Mouse (Mus musculus) limb, embryonic 13.5 days (tissue): ENCODE results near the gene Mettl26. TPM values are rescaled to one million over a fixed set of nuclear protein-coding genes. Genes with fewer than 3 reads are reported as not detected.
A peak's percentile ranks its signal among the peaks of the same experiment; 100 is the strongest.

Source experiments
- ATAC-seq: fragments of 200-750 bp; cut with Nextera tagmentation; 2 replicates; pipeline ENCODE4 v1.8.0; 2017; ENCODE audit warnings: low read depth, moderate number of reproducible peaks, moderate TSS enrichment; ENCODE audit not compliant: low FRiP score
- H3K27ac ChIP-seq: fragments of 300-500 bp; sonication (generic); 2 replicates; pipeline ENCODE4 v1.5.1; 2015; ENCODE audit warnings: inconsistent platforms, mild to moderate bottlenecking, moderate library complexity
- H3K27me3 ChIP-seq: fragments of 300-500 bp; sonication (generic); 2 replicates; pipeline ENCODE4 v1.6.1; 2015; ENCODE audit warnings: mild to moderate bottlenecking, inconsistent platforms
- H3K36me3 ChIP-seq: fragments of 300-500 bp; sonication (generic); 2 replicates; pipeline ENCODE4 v1.6.1; 2015; ENCODE audit warnings: inconsistent platforms, mild to moderate bottlenecking, moderate library complexity
- H3K4me1 ChIP-seq: fragments of 300-500 bp; sonication (generic); 2 replicates; pipeline ENCODE4 v1.6.1; 2015; ENCODE audit warnings: inconsistent platforms
- H3K4me2 ChIP-seq: fragments of 300-500 bp; sonication (generic); replicated peaks from 2 replicates; pipeline ENCODE4 v1.6.1; 2015; ENCODE audit warnings: inconsistent platforms, mild to moderate bottlenecking, moderate library complexity
- H3K4me3 ChIP-seq: fragments of 300-500 bp; sonication (generic); 2 replicates; pipeline ENCODE4 v1.5.1; 2015; ENCODE audit warnings: moderate library complexity, mild to moderate bottlenecking, inconsistent platforms
- H3K9ac ChIP-seq: fragments of 300-500 bp; sonication (generic); 2 replicates; pipeline ENCODE4 v1.6.1; 2015; ENCODE audit warnings: mild to moderate bottlenecking, inconsistent platforms
- H3K9me3 ChIP-seq: fragments of 300-500 bp; sonication (generic); 2 replicates; pipeline ENCODE4 v1.6.1; 2016; ENCODE audit warnings: inconsistent platforms
- WGBS: fragments of 180-500 bp; shearing (Covaris S2); methylation state at CpG from one replicate; pipeline ENCODE4 v1.1.7; 2015; 5-methylcytosine and 5-hydroxymethylcytosine counted together
- polyA plus RNA-seq: library from polyadenylated mRNA; unstranded; fragments of >200 nt; fragmentation: Nextera tagmentation; extraction: Ambion mirVana; gene quantifications from 2 replicates; pipeline ENCODE4 v1.2.1, GENCODE M21; 2015

Gene Mettl26
- polyA plus RNA-seq, 1 experiment from 2014 or later = 56.2 TPM

GRCm38 (mm10) chr17:25874148-25874720, 640 bp upstream of the Mettl26 start:
- 10% methylated on average over 14 of the region's 14 CpGs for WGBS
- Histone ChIP-seq H3K9ac (peak overlapping the region; percentile 84), H3K27me3 (no peaks in the 10 kb centered on the region), H3K4me1 (peaks cover 23% of the 10 kb centered on the region), H3K36me3 (peaks cover 17% of the 10 kb centered on the region), H3K9me3 (no peaks in the 10 kb centered on the region), H3K4me2 (peak overlapping the region; percentile 96), H3K27ac (peak overlapping the region; percentile 94), H3K4me3 (peak overlapping the region; percentile 76)
- no peak for ATAC-seq

- H3K36me3 ChIP-seq = peaks cover 23% of the 10 kb centered on the region
- WGBS = 2% methylated on average over 59 of the region's 59 CpGs
- H3K27ac ChIP-seq = peak overlapping the region; percentile 94
- ATAC-seq = peak; percentile 92
- H3K27me3 ChIP-seq = no peaks in the 10 kb centered on the region
- no peaks in the 10 kb centered on the region for H3K9me3 ChIP-seq
- peaks cover 26% of the 10 kb centered on the region for H3K4me1 ChIP-seq
- peak overlapping the region; percentile 96 for H3K4me2 ChIP-seq
- H3K9ac ChIP-seq = peak overlapping the region; percentile 84
- H3K4me3 ChIP-seq = peak overlapping the region; percentile 76
Measured at GRCm38 (mm10) chr17:25875171-25876136, 580 bp downstream of the Mettl26 start.

- H3K27ac ChIP-seq = no peak overlapping the region
- no peaks in the 10 kb centered on the region for H3K9me3 ChIP-seq
- 70% methylated on average over 10 of the region's 10 CpGs for WGBS
- peak overlapping the region; percentile 76 for H3K4me3 ChIP-seq
- peaks cover 23% of the 10 kb centered on the region for H3K36me3 ChIP-seq
- H3K4me1 ChIP-seq = peaks cover 34% of the 10 kb centered on the region
- no peak for ATAC-seq
- H3K4me2 ChIP-seq = peak overlapping the region; percentile 96
- no peaks in the 10 kb centered on the region for H3K27me3 ChIP-seq
- H3K9ac ChIP-seq = peak overlapping the region; percentile 84
Measured at GRCm38 (mm10) chr17:25876347-25876915, 1.6 kb downstream of the Mettl26 start.

- Histone ChIP-seq H3K4me2 (0 out of 2 replicates have a peak overlapping the region, but pooled peaks have one; percentile 96), H3K9me3 (no peaks in the 10 kb centered on the region), H3K27ac (no peak overlapping the region), H3K9ac (no peak overlapping the region), H3K4me3 (no peak overlapping the region), H3K27me3 (no peaks in the 10 kb centered on the region), H3K4me1 (peaks cover 38% of the 10 kb centered on the region), H3K36me3 (peaks cover 29% of the 10 kb centered on the region)
- 89% methylated on average over 3 of the region's 3 CpGs for WGBS
- no peak for ATAC-seq
Measured at GRCm38 (mm10) chr17:25877025-25877424, 2.2 kb downstream of the Mettl26 start.

- no peak overlapping the region for H3K9ac ChIP-seq
- no peak for ATAC-seq
- H3K27ac ChIP-seq = no peak overlapping the region
- no peaks in the 10 kb centered on the region for H3K9me3 ChIP-seq
- H3K27me3 ChIP-seq = no peaks in the 10 kb centered on the region
- H3K4me1 ChIP-seq = peaks cover 42% of the 10 kb centered on the region
- H3K4me3 ChIP-seq = no peak overlapping the region
- peaks cover 39% of the 10 kb centered on the region for H3K36me3 ChIP-seq
- 93% methylated on average over 32 of the region's 32 CpGs for WGBS
- H3K4me2 ChIP-seq = no peak overlapping the region
Measured at GRCm38 (mm10) chr17:25877741-25878610, 3.1 kb downstream of the Mettl26 start.

- Histone ChIP-seq H3K9me3 (no peaks in the 10 kb centered on the region), H3K27me3 (no peaks in the 10 kb centered on the region), H3K4me2 (no peak overlapping the region), H3K36me3 (peaks cover 46% of the 10 kb centered on the region), H3K27ac (no peak overlapping the region), H3K9ac (no peak overlapping the region), H3K4me1 (peaks cover 42% of the 10 kb centered on the region), H3K4me3 (no peak overlapping the region)
- ATAC-seq = no peak
- WGBS = 91% methylated on average over 19 of the region's 19 CpGs
Measured at GRCm38 (mm10) chr17:25878611-25879180, 3.8 kb downstream of the Mettl26 start.

- WGBS = 56% methylated on average over 4 of the region's 4 CpGs
- H3K4me3 ChIP-seq = no peak overlapping the region
- no peaks in the 10 kb centered on the region for H3K27me3 ChIP-seq
- H3K9ac ChIP-seq = no peak overlapping the region
- H3K4me1 ChIP-seq = peaks cover 37% of the 10 kb centered on the region
- no peak for ATAC-seq
- H3K27ac ChIP-seq = no peak overlapping the region
- H3K4me2 ChIP-seq = no peak overlapping the region
- H3K9me3 ChIP-seq = no peaks in the 10 kb centered on the region
- peaks cover 52% of the 10 kb centered on the region for H3K36me3 ChIP-seq
Measured at GRCm38 (mm10) chr17:25879261-25879660, 4.4 kb downstream of the Mettl26 start.

- Histone ChIP-seq H3K27me3 (no peaks in the 10 kb centered on the region), H3K4me3 (no peak overlapping the region), H3K36me3 (peaks cover 57% of the 10 kb centered on the region), H3K4me2 (no peak overlapping the region), H3K9me3 (no peaks in the 10 kb centered on the region), H3K27ac (no peak overlapping the region), H3K9ac (peak overlapping the region; percentile 35; the same call in 1 of the 2 replicates), H3K4me1 (peaks cover 35% of the 10 kb centered on the region)
- no peak for ATAC-seq
- 82% methylated on average over 8 of the region's 8 CpGs for WGBS
Measured at GRCm38 (mm10) chr17:25879750-25880149, 4.9 kb downstream of the Mettl26 start.

- Histone ChIP-seq H3K36me3 (peaks cover 63% of the 10 kb centered on the region), H3K27ac (0 out of 2 replicates have a peak within 1 kb of the TSS, but pooled peaks have one; percentile 44), H3K9me3 (no peaks in the 10 kb centered on the region), H3K4me3 (no peak within 1 kb of the TSS), H3K4me2 (no peak within 1 kb of the TSS), H3K9ac (peak within 1 kb of the TSS; percentile 35; the same call in 1 of the 2 replicates), H3K4me1 (peaks cover 35% of the 10 kb centered on the region), H3K27me3 (no peaks in the 10 kb centered on the region)
- 26% methylated on average over 5 of the region's 5 CpGs for WGBS
- ATAC-seq = no peak
Measured at GRCm38 (mm10) chr17:25880196-25880910, 5.5 kb downstream of the Mettl26 start, which contains the start of gene Wfikkn1. Gene Wfikkn1 (minus strand): TSS chr17:25880858.

- H3K9me3 ChIP-seq = no peaks in the 10 kb centered on the region
- H3K4me3 ChIP-seq = no peak overlapping the region
- H3K9ac ChIP-seq = no peak overlapping the region
- WGBS = 13% methylated on average over 5 of the region's 5 CpGs
- H3K27me3 ChIP-seq = no peaks in the 10 kb centered on the region
- H3K4me2 ChIP-seq = no peak overlapping the region
- H3K27ac ChIP-seq = no peak overlapping the region
- no peak for ATAC-seq
- peaks cover 64% of the 10 kb centered on the region for H3K36me3 ChIP-seq
- peaks cover 31% of the 10 kb centered on the region for H3K4me1 ChIP-seq
Measured at GRCm38 (mm10) chr17:25880913-25881641, 6.2 kb downstream of the Mettl26 start.
